19 mouse cellular contexts compared by ENCODE assay signal in genomic region chr5:115877425-115877824, GRCm38 (mm10). TPM values are rescaled to one million over a fixed set of nuclear protein-coding genes. Genes with fewer than 3 reads are reported as not detected.
DNase-seq lines count a peak whose midpoint lies in the region; ATAC-seq and TF ChIP-seq lines count a peak whose summit lies in the region.
"Had no signal": no experiment of that assay in that cellular context is flagged by ENCODE, and none has a peak within 500 bp of the region (broad histone marks: within the 10 kb centered on the region; RNA-seq: fewer than 3 reads in every experiment).

No protein-coding gene starts in this region.

- ATAC-seq in liver, embryonic 14.5 days (ENCODE audit: insufficient read depth), result no peak
- ATAC-seq in liver, embryonic 11.5 days (replicated peaks; ENCODE audit: low FRiP score), result no peak

- intact Hi-C loops in heart, adult 2 months (cut with DNase I), result no loop called here
- intact Hi-C loops in heart, postnatal 25 days (cut with DNase I), result no loop called here

- no peak overlapping the region for H3K27ac ChIP-seq in heart, adult 2 months
- H3K27ac ChIP-seq in liver, embryonic 14.5 days, result no peak overlapping the region
- H3K27ac ChIP-seq in liver, embryonic 11.5 days (ENCODE audit: low read depth, low read length), result no peak overlapping the region
- no peak overlapping the region for H3K27ac ChIP-seq in MEL (ENCODE audit: control insufficient read depth, low read depth, low read length)
- H3K27ac ChIP-seq in embryonic facial prominence, embryonic 10.5 days (replicated peaks), result no peak overlapping the region
- H3K27ac ChIP-seq: forebrain, embryonic 12.5 days; midbrain, embryonic 12.5 days; neural tube, embryonic 12.5 days had no signal

- DNase-seq in heart, adult 2 months, result no peak
- DNase-seq in heart, postnatal 25 days (ENCODE audit: low spot score), result no peak
- no peak for DNase-seq in liver, embryonic 14.5 days (ENCODE audit: low read depth in 3 of 3, low spot score in 3 of 3)
- DNase-seq in liver, embryonic 11.5 days (ENCODE audit: low spot score), result no peak
- DNase-seq in 3T3-L1 (ENCODE audit: low read depth, low spot score) (peak; percentile 2), MEL (ENCODE audit: low read depth, low spot score) (peak; percentile 19)
- no peak for DNase-seq in right cerebral cortex, adult 2 months (ENCODE audit: low spot score in 2 of 2)
- DNase-seq in embryonic facial prominence, embryonic 10.5 days (ENCODE audit: low spot score), result no peak
- DNase-seq: adrenal gland, postnatal 36 days; cerebellum, adult 18-20 months; cerebellum, postnatal 25 days; gastrocnemius, postnatal 10 days; heart, adult 11 months; kidney, adult 9 months; kidney, postnatal 4 days had no signal

- H3K9ac ChIP-seq in heart, adult 2 months (ENCODE audit: low read depth, low read length), result no peak overlapping the region
- H3K9ac ChIP-seq in liver, embryonic 14.5 days (replicated peaks), result no peak overlapping the region
- no peak overlapping the region for H3K9ac ChIP-seq in liver, embryonic 11.5 days (ENCODE audit: low read depth, low read length)
- no peak overlapping the region for H3K9ac ChIP-seq in MEL (ENCODE audit: control insufficient read depth, low read depth, low read length, poor library complexity, severe bottlenecking)
- H3K9ac ChIP-seq: forebrain, embryonic 12.5 days; midbrain, embryonic 12.5 days; neural tube, embryonic 12.5 days had no signal

- H3K79me2 ChIP-seq in heart, adult 2 months (replicated peaks; ENCODE audit: control insufficient read depth, insufficient read depth, low read length), result no peaks in the 10 kb centered on the region
- no peaks in the 10 kb centered on the region for H3K79me2 ChIP-seq in MEL (ENCODE audit: control insufficient read depth, insufficient read depth, low read length, poor library complexity)

- TF ChIP-seq EP300 in heart, adult 2 months (IDR thresholded peaks at IDR 0.05; ENCODE audit: insufficient read depth, low read depth, low read length), result no peak
- TF ChIP-seq EP300 in liver, embryonic 14.5 days (IDR thresholded peaks at IDR 0.05; ENCODE audit: low read depth), result no peak
- TF ChIP-seq EP300 in MEL (IDR thresholded peaks at IDR 0.05; ENCODE audit: low read depth in 1 of 2, low read length in 2 of 2), result no peak

- no peaks in the 10 kb centered on the region for H3K27me3 ChIP-seq in heart, adult 2 months (ENCODE audit: control insufficient read depth, insufficient read depth, low read length)
- H3K27me3 ChIP-seq in liver, embryonic 14.5 days (ENCODE audit: control insufficient read depth, insufficient read depth, low read length), result no peaks in the 10 kb centered on the region
- no peaks in the 10 kb centered on the region for H3K27me3 ChIP-seq in liver, embryonic 11.5 days (replicated peaks; ENCODE audit: control insufficient read depth, insufficient read depth, low read length)
- no peaks in the 10 kb centered on the region for H3K27me3 ChIP-seq in MEL (ENCODE audit: control insufficient read depth in 1 of 2, insufficient read depth in 2 of 2, low read length in 2 of 2)
- H3K27me3 ChIP-seq in embryonic facial prominence, embryonic 10.5 days (replicated peaks; ENCODE audit: low read depth, poor library complexity, severe bottlenecking), result no peaks in the 10 kb centered on the region
- H3K27me3 ChIP-seq: forebrain, embryonic 12.5 days; midbrain, embryonic 12.5 days; neural tube, embryonic 12.5 days had no signal

- H3K4me3 ChIP-seq in heart, adult 2 months, result no peak overlapping the region
- no peak overlapping the region for H3K4me3 ChIP-seq in liver, embryonic 14.5 days (ENCODE audit: insufficient read depth in 1 of 2, low read depth in 2 of 2, low read length in 2 of 2)
- no peak overlapping the region for H3K4me3 ChIP-seq in liver, embryonic 11.5 days (ENCODE audit: low read depth, low read length)
- no peak overlapping the region for H3K4me3 ChIP-seq in MEL (ENCODE audit: control insufficient read depth in 1 of 2, insufficient read depth in 1 of 2, low read depth in 2 of 2, low read length in 2 of 2)
- H3K4me3 ChIP-seq in embryonic facial prominence, embryonic 10.5 days, result no peak overlapping the region
- H3K4me3 ChIP-seq: forebrain, embryonic 12.5 days; midbrain, embryonic 12.5 days; neural tube, embryonic 12.5 days had no signal

- no peak for TF ChIP-seq POLR2A in heart, adult 2 months (IDR thresholded peaks at IDR 0.05; ENCODE audit: insufficient read depth, low read depth, low read length)
- TF ChIP-seq POLR2A in MEL (IDR thresholded peaks at IDR 0.05; ENCODE audit: control insufficient read depth in 1 of 2, insufficient read depth in 1 of 2, low read depth in 1 of 2, low read length in 2 of 2, poor library complexity in 1 of 2), result no peak

- no peaks in the 10 kb centered on the region for H3K9me3 ChIP-seq in liver, embryonic 14.5 days (ENCODE audit: control insufficient read depth, low read length)
- H3K9me3 ChIP-seq in liver, embryonic 11.5 days (ENCODE audit: control insufficient read depth, low read length), result no peaks in the 10 kb centered on the region
- no peaks in the 10 kb centered on the region for H3K9me3 ChIP-seq in MEL (replicated peaks; ENCODE audit: insufficient read depth, low read length)
- H3K9me3 ChIP-seq in embryonic facial prominence, embryonic 10.5 days, result no peaks in the 10 kb centered on the region
- H3K9me3 ChIP-seq: forebrain, embryonic 12.5 days; G1E; midbrain, embryonic 12.5 days; neural tube, embryonic 12.5 days had no signal

- no peaks in the 10 kb centered on the region for H3K36me3 ChIP-seq in heart, adult 2 months (ENCODE audit: control insufficient read depth, insufficient read depth, low read length)
- H3K36me3 ChIP-seq in liver, embryonic 14.5 days (replicated peaks; ENCODE audit: control insufficient read depth, insufficient read depth, low read depth), result peaks cover 40% of the 10 kb centered on the region
- peaks cover 17% of the 10 kb centered on the region for H3K36me3 ChIP-seq in liver, embryonic 11.5 days (ENCODE audit: control insufficient read depth, insufficient read depth, low read length)
- peaks cover 0 to 7% of the 10 kb centered on the region in 2 experiments; a peak in 2 of 4 replicates for H3K36me3 ChIP-seq in MEL (ENCODE audit: control insufficient read depth in 1 of 2, insufficient read depth in 2 of 2, low read length in 2 of 2)
- H3K36me3 ChIP-seq in embryonic facial prominence, embryonic 10.5 days (replicated peaks), result peaks cover 70% of the 10 kb centered on the region

- TF ChIP-seq CTCF in heart, adult 2 months (IDR thresholded peaks at IDR 0.05), result peak; percentile 12; the same call in 1 of the 2 replicates
- TF ChIP-seq CTCF in liver, embryonic 14.5 days (IDR thresholded peaks at IDR 0.05; ENCODE audit: low read depth), result peak; percentile 59
- TF ChIP-seq CTCF in MEL (IDR thresholded peaks at IDR 0.05 in 2 of 3, conservative IDR thresholded peaks at IDR 0.05 in 1 of 3; ENCODE audit: control insufficient read depth in 1 of 3, insufficient read depth in 1 of 3, low read depth in 2 of 3, low read length in 3 of 3, poor library complexity in 1 of 3, severe bottlenecking in 1 of 3), result peak; percentile 31 to 52 (median 43)

- peak; percentile 7 for TF ChIP-seq RAD21 in MEL (IDR thresholded peaks at IDR 0.05; ENCODE audit: low read depth, low read length)

- no peak overlapping the region for H3K4me2 ChIP-seq in liver, embryonic 14.5 days (ENCODE audit: low read depth)
- no peak overlapping the region for H3K4me2 ChIP-seq in liver, embryonic 11.5 days
- H3K4me2 ChIP-seq: forebrain, embryonic 12.5 days; midbrain, embryonic 12.5 days; neural tube, embryonic 12.5 days had no signal

- WGBS in heart, adult 2 months, result 85% methylated on average over 6 of the region's 6 CpGs
- 88% methylated on average over 6 of the region's 6 CpGs for WGBS in liver, embryonic 14.5 days (ENCODE audit: insufficient replicate concordance)
- 86% methylated on average over 6 of the region's 6 CpGs for WGBS in liver, embryonic 11.5 days
- WGBS in embryonic facial prominence, embryonic 10.5 days, result 92% methylated on average over 6 of the region's 6 CpGs

- H3K4me1 ChIP-seq in heart, adult 2 months (ENCODE audit: control insufficient read depth, insufficient read depth, low read length), result no peaks in the 10 kb centered on the region; the same call in 1 of the 2 replicates
- H3K4me1 ChIP-seq in liver, embryonic 14.5 days (replicated peaks; ENCODE audit: control insufficient read depth in 2 of 2, insufficient read depth in 2 of 2, low read length in 1 of 2), result peaks cover 0 to 5% of the 10 kb centered on the region in 2 experiments; a peak in 2 of 4 replicates
- peaks cover 6% of the 10 kb centered on the region; the same call in 1 of the 2 replicates for H3K4me1 ChIP-seq in liver, embryonic 11.5 days (replicated peaks; ENCODE audit: control insufficient read depth, insufficient read depth, low read length)
- H3K4me1 ChIP-seq in MEL (ENCODE audit: control insufficient read depth in 1 of 2, insufficient read depth in 2 of 2, low read length in 2 of 2), result no peaks in the 10 kb centered on the region
- peaks cover 6% of the 10 kb centered on the region for H3K4me1 ChIP-seq in embryonic facial prominence, embryonic 10.5 days
- H3K4me1 ChIP-seq: forebrain, embryonic 12.5 days; midbrain, embryonic 12.5 days; neural tube, embryonic 12.5 days had no signal

TF ChIP-seq in MEL, 35 proteins besides CTCF, POLR2A, EP300 and RAD21:
- TF ChIP-seq GABPA (IDR thresholded peaks at IDR 0.05; ENCODE audit: low read depth, low read length) (no peak), SMC3 (IDR thresholded peaks at IDR 0.05; ENCODE audit: low read depth, low read length) (peak; percentile 31)

RNA-seq across cellular contexts. Expression of gene Cit, which starts 32.3 kb away (rescaled TPM):
- total RNA-seq in heart, adult 2 months (2021), result under 1 TPM; 0.73 to 0.97 TPM
- 0.74 and 0.88 TPM in 2 replicates for polyA plus RNA-seq in heart, adult 2 months (2012; rRNA removed)
- total RNA-seq in heart, postnatal 25 days (2021), result 1 to 10 TPM; 1.4 to 2.1 TPM
- 16.2 and 21.1 TPM in 2 replicates for polyA plus RNA-seq in liver, embryonic 14.5 days (2012; rRNA removed)
- 24.5 and 27.9 TPM in 2 replicates for polyA plus RNA-seq in liver, embryonic 14.5 days (2014; fragmentation: Nextera tagmentation; extraction: Ambion mirVana)
- 55.1 and 58.4 TPM in 2 replicates for polyA plus RNA-seq in liver, embryonic 11.5 days (2014; fragmentation: Nextera tagmentation; extraction: Ambion mirVana)
- total RNA-seq in MEL (2012; rRNA removed), result 21.5 and 24.3 TPM in 2 replicates
- polyA plus RNA-seq in MEL (2012; ENCODE audit: insufficient read depth in 1 of 2, insufficient read length in 2 of 2, low read depth in 1 of 2, low replicate concordance in 2 of 2, missing spikeins in 1 of 2), result 10 to 100 TPM; 24.1 to 32.9 TPM
- polyA plus RNA-seq in embryonic facial prominence, embryonic 10.5 days (2016; fragmentation: Nextera tagmentation; extraction: Ambion mirVana), result 41.3 and 44.0 TPM in 2 replicates

Comparison
In these comparisons a context has a peak if more than half of its experiments do, and no peak if none do; other contexts are left out.
1. DNase-seq: peak in 3T3-L1 (single experiment) and MEL (single experiment); none in heart, adult 2 months (0 of 2), heart, postnatal 25 days (single experiment), liver, embryonic 14.5 days (0 of 3), liver, embryonic 11.5 days (single experiment), right cerebral cortex, adult 2 months (0 of 2) and embryonic facial prominence, embryonic 10.5 days (single experiment).
2. Peak in every context shown above with its lines, with median percentiles within 50 percentile points of each other: CTCF ChIP-seq.